In genomic region chr12:54489675-54490074, GRCm38 (mm10) we compare ENCODE assay signal across 8 mouse cellular contexts.
DNase-seq lines count a peak whose midpoint lies in the region; ATAC-seq lines count a peak whose summit lies in the region.

No protein-coding gene starts in this region.

- no peak overlapping the region for H3K27ac ChIP-seq in forebrain, embryonic 12.5 days
- H3K27ac ChIP-seq in heart, embryonic 16.5 days (ENCODE audit: low read length), result no peak overlapping the region
- no peak overlapping the region for H3K27ac ChIP-seq in liver, embryonic 13.5 days
- H3K27ac ChIP-seq in neural tube, embryonic 15.5 days (replicated peaks), result no peak overlapping the region

- peak; percentile 85 for DNase-seq in brain, adult 2 months (ENCODE audit: low read depth, low spot score)
- DNase-seq in kidney, postnatal 14 days, result peak; percentile 86
- DNase-seq in liver, embryonic 13.5 days, result peak; percentile 1
- DNase-seq in thymus, postnatal 0 days (ENCODE audit: low spot score), result peak; percentile 77

- 5% methylated on average over 8 of the region's 8 CpGs for WGBS in forebrain, embryonic 12.5 days
- WGBS in heart, embryonic 16.5 days, result 1% methylated on average over 8 of the region's 8 CpGs
- WGBS in liver, embryonic 13.5 days (ENCODE audit: insufficient replicate concordance), result 2% methylated on average over 8 of the region's 8 CpGs
- WGBS in neural tube, embryonic 15.5 days, result 5% methylated on average over 8 of the region's 8 CpGs

- H3K36me3 ChIP-seq in forebrain, embryonic 12.5 days (replicated peaks), result no peaks in the 10 kb centered on the region
- H3K36me3 ChIP-seq in heart, embryonic 16.5 days (ENCODE audit: control insufficient read depth, insufficient read depth), result no peaks in the 10 kb centered on the region
- H3K36me3 ChIP-seq in liver, embryonic 13.5 days, result no peaks in the 10 kb centered on the region
- no peaks in the 10 kb centered on the region for H3K36me3 ChIP-seq in neural tube, embryonic 15.5 days

- H3K4me3 ChIP-seq in forebrain, embryonic 12.5 days (replicated peaks), result no peak overlapping the region
- no peak overlapping the region for H3K4me3 ChIP-seq in heart, embryonic 16.5 days (ENCODE audit: low read length)
- no peak overlapping the region for H3K4me3 ChIP-seq in liver, embryonic 13.5 days (replicated peaks)
- no peak overlapping the region for H3K4me3 ChIP-seq in neural tube, embryonic 15.5 days (replicated peaks)

- peaks cover 3% of the 10 kb centered on the region for H3K4me1 ChIP-seq in forebrain, embryonic 12.5 days
- no peaks in the 10 kb centered on the region for H3K4me1 ChIP-seq in heart, embryonic 16.5 days (ENCODE audit: control insufficient read depth, insufficient read depth, low read length)
- H3K4me1 ChIP-seq in liver, embryonic 13.5 days (replicated peaks), result no peaks in the 10 kb centered on the region
- 0 out of 2 replicates have a peak, but pooled peaks cover 3% of the 10 kb centered on the region for H3K4me1 ChIP-seq in neural tube, embryonic 15.5 days

- no peak overlapping the region for H3K4me2 ChIP-seq in forebrain, embryonic 12.5 days
- peak overlapping the region; percentile 26; the same call in 1 of the 2 replicates for H3K4me2 ChIP-seq in heart, embryonic 16.5 days (ENCODE audit: low read depth, low read length)
- H3K4me2 ChIP-seq in liver, embryonic 13.5 days, result no peak overlapping the region
- no peak overlapping the region for H3K4me2 ChIP-seq in neural tube, embryonic 15.5 days

- H3K27me3 ChIP-seq in forebrain, embryonic 12.5 days, result peaks cover 10% of the 10 kb centered on the region; the same call in 1 of the 2 replicates
- 0 out of 2 replicates have a peak, but pooled peaks cover 3% of the 10 kb centered on the region for H3K27me3 ChIP-seq in heart, embryonic 16.5 days (ENCODE audit: control insufficient read depth, insufficient read depth, low read length)
- no peaks in the 10 kb centered on the region for H3K27me3 ChIP-seq in liver, embryonic 13.5 days
- H3K27me3 ChIP-seq in neural tube, embryonic 15.5 days (replicated peaks), result peaks cover 9% of the 10 kb centered on the region

- ATAC-seq in CD4-positive, CD25-positive, alpha-beta regulatory T cell, adult 4 months, result peak; percentile 79
- ATAC-seq in forebrain, embryonic 12.5 days (ENCODE audit: low FRiP score), result peak; percentile 46; the same call in 1 of the 2 replicates
- ATAC-seq in heart, embryonic 16.5 days (replicated peaks; ENCODE audit: extremely low read depth, insufficient read depth, low FRiP score), result peak; percentile 86
- ATAC-seq in liver, embryonic 13.5 days (ENCODE audit: low read depth), result no peak
- peak; percentile 73; the same call in 1 of the 2 replicates for ATAC-seq in neural tube, embryonic 15.5 days (ENCODE audit: low FRiP score)

- no peak overlapping the region for H3K9ac ChIP-seq in forebrain, embryonic 12.5 days
- no peak overlapping the region for H3K9ac ChIP-seq in heart, embryonic 16.5 days (ENCODE audit: low read length)
- H3K9ac ChIP-seq in liver, embryonic 13.5 days, result no peak overlapping the region
- no peak overlapping the region for H3K9ac ChIP-seq in neural tube, embryonic 15.5 days (replicated peaks)

- no peaks in the 10 kb centered on the region for H3K9me3 ChIP-seq in forebrain, embryonic 12.5 days
- H3K9me3 ChIP-seq in heart, embryonic 16.5 days (replicated peaks; ENCODE audit: control insufficient read depth, low read length), result 0 out of 2 replicates have a peak, but pooled peaks cover 2% of the 10 kb centered on the region
- H3K9me3 ChIP-seq in liver, embryonic 13.5 days (replicated peaks), result no peaks in the 10 kb centered on the region
- no peaks in the 10 kb centered on the region for H3K9me3 ChIP-seq in neural tube, embryonic 15.5 days (replicated peaks)

Comparison
In these comparisons a context has a peak if more than half of its experiments do, and no peak if none do; other contexts are left out.
1. DNase-seq: peak in every context shown above with its lines; median percentile 86 in kidney, postnatal 14 days; 85 in brain, adult 2 months; 77 in thymus, postnatal 0 days; 1 in liver, embryonic 13.5 days.